Mouse (Mus musculus): Measurements from ENCODE around the gene Hykk.
"Not testable (repeated sequence)": the region's sequence is repeated elsewhere in the genome, so short reads cannot be mapped to it uniquely, and the experiment has no call there.

Hykk gene

GRCm38 (mm10) chr9:54917010-54917677 is at the start of gene Hykk:
Gene Hykk (plus strand): TSS chr9:54917283.
- DNase-seq = peak; percentile 96

DNA sequence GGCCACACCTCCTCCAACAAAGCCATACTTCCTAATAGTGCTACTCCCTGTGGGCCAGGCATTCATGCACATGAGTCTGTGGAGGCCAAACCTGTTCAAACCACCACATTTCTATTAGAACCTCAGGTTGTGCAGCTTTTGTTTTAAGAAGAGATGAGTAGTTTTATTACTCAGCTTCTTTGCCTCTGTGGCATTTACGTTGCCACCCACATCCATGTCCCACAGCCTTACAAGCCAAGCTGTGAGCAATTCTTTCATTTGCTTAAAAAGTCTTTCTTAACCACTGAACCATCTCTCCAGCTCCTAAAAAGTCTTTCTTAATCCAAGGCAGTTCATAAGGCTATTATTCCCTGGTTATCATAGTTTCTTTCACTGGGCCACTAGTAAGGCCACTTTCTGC is 38.3 kb upstream of the Hykk start:
- DNase-seq = no peak

DNA sequence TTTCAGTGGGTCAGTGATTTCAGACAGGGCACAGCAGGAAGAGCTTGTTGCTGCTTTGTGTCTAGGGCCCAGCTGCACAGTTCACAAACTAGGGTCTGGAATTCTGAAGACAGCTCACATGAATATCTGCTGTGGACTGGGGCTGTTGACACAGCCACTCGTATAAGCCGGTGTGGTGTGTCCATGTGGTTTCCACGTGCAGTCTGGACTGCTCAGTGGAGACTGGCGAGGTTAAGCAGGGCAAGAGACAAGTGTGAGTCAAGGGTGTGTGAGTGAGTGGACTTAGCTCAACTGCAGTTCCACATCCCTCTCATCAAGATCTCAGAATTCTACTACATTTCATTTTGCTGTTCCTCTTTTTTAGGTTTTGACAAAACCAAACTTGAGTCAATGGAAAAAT is 25.0 kb upstream of the Hykk start:
- no peak for DNase-seq

DNA sequence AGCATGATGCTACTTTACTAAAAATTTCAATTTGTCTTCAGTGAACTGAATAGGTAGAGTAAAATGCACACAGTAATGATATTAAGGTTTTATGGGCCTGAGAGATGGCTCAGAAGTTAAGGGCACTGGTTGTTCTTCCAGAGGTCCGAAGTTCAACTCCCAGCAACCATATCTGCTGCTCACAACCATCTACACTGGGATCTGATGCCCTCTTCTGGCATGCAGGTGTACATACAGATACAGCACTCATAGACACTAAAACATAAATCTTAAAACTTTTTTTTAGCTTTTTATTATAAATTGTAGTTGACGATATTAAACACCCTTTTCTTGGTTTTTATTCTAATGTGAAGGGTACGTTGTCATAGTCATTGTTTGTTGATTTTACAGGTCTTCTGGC is 20.0 kb upstream of the Hykk start:
- peak; percentile 24 to 42 for DNase-seq

- no peak for DNase-seq
Observed at GRCm38 (mm10) chr9:54909446-54909845, 7.6 kb upstream of the Hykk start.

GRCm38 (mm10) chr9:54915576-54915975 is 1.5 kb upstream of the Hykk start:
- no peak for DNase-seq

GRCm38 (mm10) chr9:54916401-54916800 is 682 bp upstream of the Hykk start:
- no peak for DNase-seq

GRCm38 (mm10) chr9:54918191-54918590 is 1.1 kb downstream of the Hykk start:
- peak; percentile 60 to 65 for DNase-seq

DNA sequence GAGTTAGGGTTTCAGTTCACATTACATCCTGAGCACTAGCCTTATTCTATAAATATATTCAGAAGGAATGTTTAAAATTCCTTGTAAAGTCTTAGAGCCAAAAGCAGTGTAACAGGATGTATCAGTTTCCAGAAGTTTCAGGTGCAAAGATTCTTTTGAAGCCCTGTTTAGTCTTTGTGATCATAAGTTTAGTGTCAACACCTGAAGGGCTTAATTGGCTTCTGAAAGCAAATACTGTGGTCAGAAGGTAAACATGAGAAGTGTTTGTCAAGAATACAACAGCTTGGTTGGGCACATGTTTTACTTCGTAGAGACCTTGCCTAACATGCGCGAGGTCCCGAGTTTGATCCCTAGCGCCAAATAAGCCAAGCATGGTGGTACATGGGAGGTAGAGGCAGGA is 1.7 kb downstream of the Hykk start:
- DNase-seq = no peak

DNA sequence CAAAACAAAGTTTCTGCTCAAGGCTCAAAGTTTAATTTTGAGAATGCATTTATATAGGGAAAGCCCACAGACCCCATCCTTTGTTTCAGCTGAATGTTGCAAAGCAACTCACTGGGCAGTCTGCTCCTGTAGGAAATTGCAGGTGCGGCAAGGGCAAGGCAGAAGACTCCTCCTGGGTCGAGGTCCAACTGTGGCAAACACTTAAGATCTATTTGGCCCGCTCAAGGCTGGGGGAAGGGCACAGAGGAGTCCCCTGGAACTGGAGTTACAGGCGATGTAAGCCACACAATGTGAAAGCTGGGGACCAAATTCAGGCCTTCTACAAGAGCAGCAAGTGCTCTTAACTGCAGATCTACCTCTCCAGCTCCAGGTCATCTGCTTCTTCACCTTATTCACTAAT is 2.9 kb downstream of the Hykk start:
- DNase-seq = peak; percentile 78 to 82

- DNase-seq = peak; percentile 73
Observed at GRCm38 (mm10) chr9:54930741-54931140, 13.7 kb downstream of the Hykk start.

- peak in 1 of 2 experiments; percentile 55 for DNase-seq
Observed at GRCm38 (mm10) chr9:54931765-54932164, 14.7 kb downstream of the Hykk start.

- DNase-seq = peak in 1 of 2 experiments; percentile 67
Observed at GRCm38 (mm10) chr9:54932379-54932778, 15.3 kb downstream of the Hykk start.

GRCm38 (mm10) chr9:54942071-54942470 is 25.0 kb downstream of the Hykk start:
- peak; percentile 62 to 77 for DNase-seq

DNA sequence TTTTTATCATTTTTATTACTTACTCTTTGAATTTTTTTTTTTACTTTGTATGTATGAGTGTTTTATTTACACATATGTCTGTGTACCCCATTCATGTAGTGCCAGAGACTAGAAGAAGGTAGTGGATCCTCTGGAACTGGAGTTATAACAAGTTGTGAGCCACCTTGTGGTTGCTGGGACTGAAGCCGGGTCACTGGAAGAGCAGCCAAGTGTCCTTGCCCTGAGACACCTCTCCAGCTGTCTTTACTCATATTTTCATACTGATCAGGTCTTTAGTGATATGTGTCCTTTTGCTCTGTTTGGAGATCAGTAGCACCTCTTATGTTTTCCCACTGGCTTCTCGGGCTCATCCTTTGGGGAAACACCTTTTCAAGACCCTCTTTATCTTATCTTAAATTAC is 27.4 kb downstream of the Hykk start:
- peak in 1 of 2 experiments; percentile 33 for DNase-seq

- DNase-seq = no peak
Observed at GRCm38 (mm10) chr9:54946256-54946655, 29.2 kb downstream of the Hykk start.

- no peak for DNase-seq
Observed at GRCm38 (mm10) chr9:54949465-54949864, 32.4 kb downstream of the Hykk start.

DNA sequence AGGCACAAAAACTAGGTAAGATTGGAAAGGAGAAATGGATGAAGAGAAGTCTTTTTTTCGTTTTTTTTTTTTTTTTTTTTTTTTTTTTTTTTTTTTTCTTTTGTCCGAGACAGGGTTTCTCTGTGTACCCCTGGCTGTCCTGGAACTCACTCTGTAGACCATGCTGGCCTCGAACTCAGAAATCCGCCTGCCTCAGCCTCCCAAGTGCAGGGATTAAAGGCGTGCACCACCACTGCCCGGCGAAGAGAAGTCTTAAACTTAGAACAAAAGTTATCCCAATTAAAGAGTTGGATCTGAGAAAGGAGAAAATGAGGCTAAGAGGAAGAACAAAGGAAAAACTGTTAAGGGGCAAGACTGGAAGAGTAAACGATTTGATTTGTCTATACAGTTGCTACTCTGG is 33.1 kb downstream of the Hykk start:
- not testable (repeated sequence) for DNase-seq

DNA sequence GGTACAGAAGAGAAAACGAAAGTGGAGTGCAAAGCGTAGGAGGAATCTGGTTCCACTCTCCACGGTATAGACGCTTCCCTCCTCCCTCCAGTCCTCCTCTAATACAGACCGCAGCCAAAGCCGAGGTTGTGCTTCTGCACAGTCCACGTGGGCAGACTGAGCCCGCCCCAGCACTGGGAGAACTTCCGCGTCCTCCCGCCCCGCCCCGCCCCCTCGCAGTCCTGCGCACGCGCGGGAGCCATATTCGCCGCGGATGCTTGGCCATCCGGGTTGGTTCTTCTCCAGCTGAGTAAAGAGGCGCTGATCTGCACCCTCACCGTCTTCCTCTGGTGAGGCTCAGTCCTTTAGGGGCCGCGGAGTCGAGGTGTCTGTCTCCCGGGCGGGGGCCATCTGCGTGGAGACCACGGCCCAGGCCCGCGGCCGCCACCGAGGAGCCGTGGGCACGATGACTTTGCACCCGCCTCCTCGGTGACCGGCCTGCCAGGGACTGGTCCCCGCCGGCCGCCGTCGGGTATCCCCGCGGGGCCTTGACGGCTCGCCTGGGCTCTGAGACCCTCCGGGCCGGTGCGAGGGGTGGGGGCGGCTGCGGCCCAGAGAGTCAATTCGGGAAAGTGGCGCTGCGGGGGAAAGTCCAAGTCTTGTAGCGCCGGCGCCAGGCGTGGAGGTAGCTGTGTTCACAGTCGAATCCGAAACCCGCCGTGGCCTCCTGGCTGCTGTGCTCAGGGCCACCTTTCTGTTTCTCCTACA is 33.7 kb downstream of the Hykk start, which contains the start of the genes Psma4 and AY074887:
Psma4 (plus strand) TSS at position 216 of the 747 bp plus-strand sequence.
AY074887 (minus strand) TSS at position 424 of the 747 bp plus-strand sequence.
- peak; percentile 93 to 97 for DNase-seq

DNA sequence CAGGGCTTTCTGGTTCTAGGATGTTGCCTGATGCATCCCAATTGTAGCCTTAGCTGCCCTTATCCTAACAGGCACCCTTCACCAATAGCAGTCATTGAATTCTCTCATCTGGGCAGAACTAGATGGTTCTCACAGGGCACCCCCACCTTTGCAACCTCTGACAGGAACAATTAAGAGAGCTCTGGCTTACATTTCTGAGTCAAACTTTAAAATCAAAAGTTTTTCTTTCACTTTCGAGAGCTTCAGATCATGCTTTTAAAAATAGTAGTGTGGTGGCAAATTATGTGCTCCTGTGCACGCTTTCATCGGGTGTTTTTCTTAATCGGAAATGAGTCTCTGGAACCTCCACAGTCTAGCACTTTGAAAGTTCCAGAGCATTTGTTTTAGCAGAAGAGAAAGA is 44.0 kb downstream of the Hykk start:
- no peak for DNase-seq

- DNase-seq = no peak
Observed at GRCm38 (mm10) chr9:54963669-54964068, 46.6 kb downstream of the Hykk start.

DNA sequence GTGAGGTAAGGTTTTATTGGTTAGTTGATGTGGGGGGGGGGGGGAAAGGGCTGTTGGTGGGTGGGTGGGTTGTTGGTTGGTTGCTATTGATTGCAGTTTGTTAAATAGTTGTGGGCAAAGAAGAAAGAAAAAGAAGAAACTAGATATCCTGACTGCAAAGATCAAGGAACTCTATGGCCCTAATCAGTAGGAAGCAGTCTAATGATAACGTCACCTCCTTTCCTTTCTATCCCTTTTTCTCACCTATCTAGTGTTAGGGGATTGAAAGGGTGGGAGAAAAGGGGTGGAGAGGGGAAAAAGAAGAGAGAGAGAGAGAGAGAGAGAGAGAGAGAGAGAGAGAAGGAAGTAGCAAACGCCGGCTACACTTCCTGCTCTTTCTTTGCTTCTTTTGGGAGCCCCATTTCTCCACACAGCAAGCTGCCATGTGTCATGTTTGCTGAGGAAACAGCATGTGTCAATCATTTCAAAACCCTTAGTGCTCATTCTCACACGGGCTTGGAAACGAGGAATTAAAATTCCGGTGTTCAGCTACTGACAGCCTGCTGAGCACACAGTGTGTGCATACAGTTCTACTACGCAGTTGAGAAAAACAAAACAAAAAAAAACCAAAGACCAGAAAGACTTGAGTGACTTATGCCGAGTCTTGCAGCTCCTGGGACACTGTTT is 53.0 kb downstream of the Hykk start:
- DNase-seq = no peak

GRCm38 (mm10) chr9:54980674-54981073 is 63.6 kb downstream of the Hykk start, which contains the start of gene Chrna5:
Gene Chrna5 (plus strand): TSS chr9:54980880.
- DNase-seq = no peak
